Mouse (Mus musculus) liver, embryonic 14.5 days (tissue): ENCODE results near the gene Arfgef3.

Experiments
- CTCF ChIP-seq: IDR thresholded peaks from 2 replicates; pipeline ENCODE4 v1.5.1; 2016; ENCODE audit warnings: antibody characterized with exemption, low read depth, control low read depth
- EP300 ChIP-seq: IDR thresholded peaks from 2 replicates; pipeline ENCODE4 v1.6.1; 2016; ENCODE audit warnings: antibody characterized with exemption, low read depth

- TF ChIP-seq CTCF (no peak), EP300 (no peak)
These were observed 6.3 kb upstream of the Arfgef3 start for GRCm38 (mm10) chr10:18750057-18750456.
